Mouse (Mus musculus) thymus, adult 2 months (tissue): ENCODE measurements around the gene Klf11.

Experiments
- CTCF ChIP-seq: fragments of 200-500 bp; IDR thresholded peaks from 2 replicates; pipeline ENCODE4 v1.5.1; 2012; ENCODE audit warnings: mild to moderate bottlenecking, control low read depth, low read length, moderate library complexity, borderline replicate concordance; ENCODE audit not compliant: control insufficient read depth, poor library complexity, insufficient read depth; ENCODE audit errors: extremely low read depth
- POLR2A ChIP-seq: fragments of 200-500 bp; IDR thresholded peaks from 2 replicates; pipeline ENCODE4 v1.6.1; 2012; ENCODE audit warnings: mild to moderate bottlenecking, low read length, control low read depth, moderate library complexity; ENCODE audit not compliant: control insufficient read depth, poor library complexity, insufficient read depth; ENCODE audit errors: extremely low read depth

GRCm38 (mm10) chr12:24703013-24703412 is 51.9 kb downstream of the Klf11 start:
- TF ChIP-seq POLR2A = no peak
- no peak for TF ChIP-seq CTCF
